Mouse (Mus musculus): ENCODE measurements at regions not wholly inside any gene's neighbourhood (a gene's known extent, or its start where the extent isn't known, plus 50 kb on each side); places are given as distances from the start of the nearest gene placed in this dataset.

DNA sequence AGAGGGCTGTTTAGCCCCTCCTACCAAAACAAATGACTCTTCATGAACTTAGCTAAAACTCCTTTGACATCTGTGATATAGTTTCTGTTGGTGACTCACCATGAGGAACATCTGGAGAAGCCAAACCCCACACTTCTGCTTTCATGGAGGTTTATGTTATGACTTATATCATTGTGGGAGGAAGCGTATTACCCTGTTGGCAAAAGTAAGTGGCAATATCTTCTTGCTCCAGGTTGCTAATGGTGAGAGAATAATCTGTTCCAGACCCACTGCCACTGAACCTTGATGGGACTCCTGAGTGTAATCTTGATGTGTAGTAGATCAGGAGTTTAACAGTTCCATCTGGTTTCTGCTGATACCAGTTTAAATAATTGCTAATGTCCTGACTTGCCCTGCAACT, 1096.2 kb upstream of the Tacstd2 start:
- no peak for DNase-seq

DNA sequence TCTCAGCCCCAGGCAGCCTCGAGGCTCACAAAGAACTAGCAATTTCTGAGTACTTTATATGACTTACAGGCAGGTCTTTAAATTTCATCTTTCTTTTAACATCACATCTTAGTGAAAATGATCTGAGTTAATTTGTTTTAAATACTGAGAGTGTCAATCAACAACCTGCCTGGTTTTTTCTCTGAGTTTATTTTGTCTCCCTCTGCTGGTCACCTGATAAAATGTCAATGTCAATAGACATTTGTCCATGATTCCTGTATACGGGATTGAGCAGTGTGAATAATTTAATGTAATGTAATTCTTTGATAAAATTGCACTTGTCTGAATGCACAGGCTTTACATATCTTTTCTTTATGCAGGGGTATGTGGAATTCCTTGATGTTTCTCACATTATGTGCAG, 1070.4 kb upstream of the Tacstd2 start:
- no peak for DNase-seq
